Mouse (Mus musculus): Measurements from ENCODE around the gene Kcnab1. TPM values are rescaled to one million over a fixed set of nuclear protein-coding genes. Genes with fewer than 3 reads are reported as not detected.
"Not testable (repeated sequence)": the region's sequence is repeated elsewhere in the genome, so short reads cannot be mapped to it uniquely, and the experiment has no call there.

The Kcnab1 gene
- polyA plus RNA-seq, 1 experiment: 0.35 TPM

DNA sequence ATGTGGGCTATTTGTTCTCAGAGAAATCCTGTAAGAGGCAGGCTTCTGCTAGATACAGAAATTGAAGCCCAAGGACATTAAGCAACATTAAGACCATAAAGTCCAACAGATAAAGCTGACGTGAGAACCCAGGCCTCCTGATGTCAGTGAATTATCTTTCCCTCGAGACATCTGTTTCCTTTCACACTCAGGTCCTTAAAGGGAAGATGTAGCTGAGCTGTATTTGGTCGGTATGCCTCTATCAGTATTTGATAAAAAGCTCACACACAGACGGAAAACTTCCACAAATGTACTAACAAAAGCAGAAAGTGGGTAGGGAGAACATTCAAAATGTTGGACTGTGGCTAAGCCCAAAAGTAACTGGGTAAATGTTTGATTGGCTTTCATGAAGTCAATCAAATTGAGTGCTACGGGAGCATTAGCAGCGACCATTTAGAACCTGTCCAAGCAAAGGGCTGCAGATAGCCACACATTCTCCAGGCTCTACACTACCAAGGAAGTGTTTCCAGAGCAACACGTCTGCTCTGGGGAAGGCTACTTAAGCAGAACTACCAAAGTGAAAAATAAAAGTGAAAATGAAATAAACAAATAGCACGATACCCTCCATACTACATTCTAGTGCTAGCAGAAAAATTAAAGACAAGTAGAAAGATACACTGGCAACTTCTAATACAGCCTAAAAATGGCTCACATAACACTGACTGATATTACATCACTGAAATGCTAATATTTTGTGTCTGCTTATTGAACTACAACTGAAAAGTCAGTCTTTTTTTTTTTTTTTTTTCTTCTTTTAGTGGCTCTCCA is 251.2 kb downstream of the Kcnab1 start:
- WGBS: 63% methylated on average over 8 of the region's 8 CpGs
- DNase-seq (ENCODE audit: low read depth, low spot score): no peak

GRCm38 (mm10) chr3:65363438-65363837 is 254.3 kb downstream of the Kcnab1 start:
- WGBS: 78% methylated on average over 1 of the region's 1 CpGs
- DNase-seq (ENCODE audit: low read depth, low spot score): no peak

DNA sequence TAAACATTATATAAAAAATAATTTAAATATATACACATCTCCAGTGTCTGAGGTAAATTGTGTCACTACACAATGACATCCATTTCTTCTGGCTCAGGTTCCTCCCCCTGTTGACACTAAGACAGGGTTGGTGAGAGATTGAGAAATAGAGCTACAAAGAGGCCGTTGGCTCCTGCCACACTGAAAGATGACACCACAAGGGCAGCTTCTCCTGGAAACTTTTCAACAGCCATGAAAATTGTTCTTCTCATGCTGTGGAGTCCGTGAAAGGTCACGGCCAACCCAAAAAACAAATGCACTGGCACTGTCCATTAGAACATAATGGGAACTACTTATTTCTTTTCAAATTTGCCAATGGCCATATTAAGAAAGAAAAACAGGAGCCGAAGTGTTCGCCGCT is 256.0 kb downstream of the Kcnab1 start:
- no peak for DNase-seq (ENCODE audit: low read depth, low spot score)
- WGBS: 76% methylated on average over 6 of the region's 6 CpGs

GRCm38 (mm10) chr3:65365921-65366710 is 256.9 kb downstream of the Kcnab1 start:
- DNase-seq (ENCODE audit: low read depth, low spot score): no peak

GRCm38 (mm10) chr3:65367944-65368343 is 258.8 kb downstream of the Kcnab1 start:
- no peak for DNase-seq (ENCODE audit: low read depth, low spot score)
- WGBS: 75% methylated on average over 4 of the region's 4 CpGs

More at GRCm38 (mm10) chr3:65365921-65366710, 256.9 kb downstream of the Kcnab1 start:
- 65% methylated on average over 10 of the region's 10 CpGs for WGBS

DNA sequence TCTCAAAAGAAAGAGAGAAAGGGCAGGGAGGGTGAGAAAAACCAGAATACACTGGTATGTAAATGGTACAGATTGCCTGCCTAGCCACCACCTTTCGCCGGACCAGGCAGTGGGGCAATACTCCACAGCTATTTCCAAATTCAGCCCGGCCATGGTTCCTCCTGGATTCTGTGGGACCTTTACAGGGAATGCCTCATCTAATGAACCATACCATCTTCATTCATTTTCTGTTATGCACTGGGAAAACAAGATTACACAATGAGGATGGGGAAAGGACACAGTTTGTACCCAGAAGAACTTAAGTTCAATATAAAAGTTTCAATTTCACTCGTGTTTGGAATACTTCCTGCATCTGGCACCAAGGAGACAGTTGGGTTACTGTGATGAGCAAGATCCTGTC is 263.4 kb downstream of the Kcnab1 start:
- WGBS: 77% methylated on average over 4 of the region's 4 CpGs
- no peak for DNase-seq (ENCODE audit: low read depth, low spot score)

GRCm38 (mm10) chr3:65373594-65374182 is 264.5 kb downstream of the Kcnab1 start:
- no peak for DNase-seq (ENCODE audit: low read depth, low spot score)
- WGBS: 77% methylated on average over 5 of the region's 5 CpGs

DNA sequence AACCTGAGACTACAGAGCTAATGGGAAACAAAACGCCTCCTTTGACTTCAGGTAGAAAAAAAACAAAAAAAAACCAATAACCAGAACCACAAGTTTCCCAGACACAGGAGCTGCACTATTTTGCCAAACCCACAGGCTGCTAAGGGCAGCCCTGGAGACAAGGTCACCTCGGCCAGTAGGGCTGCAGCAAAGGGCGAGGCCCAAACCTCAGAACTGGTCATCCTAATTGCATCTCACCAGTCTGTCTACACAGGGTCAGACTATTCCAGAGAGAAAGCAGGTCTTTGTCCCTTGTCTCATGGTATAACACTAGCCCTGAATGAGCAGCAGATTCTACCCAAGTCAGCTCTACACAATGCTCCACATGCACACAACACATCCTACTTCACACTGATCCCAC is 265.5 kb downstream of the Kcnab1 start:
- no peak for DNase-seq (ENCODE audit: low read depth, low spot score)
- 75% methylated on average over 3 of the region's 3 CpGs for WGBS

DNA sequence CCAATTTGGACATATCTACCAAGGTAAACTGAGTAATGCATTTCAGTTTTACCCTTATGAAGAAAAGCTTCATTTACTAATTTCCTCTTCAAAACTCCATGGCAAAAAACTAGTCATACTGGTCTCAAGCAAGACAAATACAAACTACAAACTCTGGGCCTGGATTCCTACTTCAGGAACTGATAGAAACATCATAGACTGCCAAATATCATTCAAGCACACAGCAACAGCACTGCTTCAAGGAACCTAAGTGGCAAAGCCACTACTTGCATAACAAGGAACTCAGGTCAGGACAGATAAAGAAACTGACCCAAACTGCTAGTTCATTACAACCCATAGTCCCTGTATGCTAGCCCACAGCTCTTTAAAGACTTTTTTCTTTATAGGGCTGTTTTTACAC is 269.5 kb downstream of the Kcnab1 start:
- DNase-seq (ENCODE audit: low read depth, low spot score): no peak

DNA sequence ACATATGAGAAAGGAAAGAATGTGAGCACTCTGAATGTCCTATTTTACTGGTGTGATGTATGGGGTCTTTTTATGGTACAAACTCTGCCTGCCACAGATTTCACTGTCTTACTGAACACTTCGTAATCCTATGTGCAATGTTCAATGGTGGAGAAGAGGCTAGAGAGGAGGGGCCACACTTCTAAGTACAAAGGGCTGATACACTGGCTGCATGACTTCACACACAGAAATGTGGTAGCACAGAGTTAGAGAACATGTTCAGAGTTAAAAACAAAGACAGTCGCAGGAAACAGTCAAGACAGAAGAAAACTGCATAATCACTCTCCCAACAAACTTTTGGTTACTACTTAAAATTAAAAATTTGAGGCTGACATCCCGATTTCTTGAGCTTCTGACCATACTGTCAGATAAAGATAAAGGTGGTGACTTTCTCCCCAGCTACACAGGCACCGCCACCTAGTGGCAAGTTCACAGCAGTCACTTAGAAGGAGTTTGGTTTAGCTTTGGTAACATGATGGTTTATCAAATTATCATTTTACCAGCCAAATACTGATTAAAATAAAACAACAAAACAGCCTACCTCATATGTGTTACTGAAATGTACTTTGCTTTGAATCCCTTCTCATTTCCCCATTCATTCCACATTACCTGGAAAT is 270.8 kb downstream of the Kcnab1 start:
- WGBS: 66% methylated on average over 4 of the region's 4 CpGs
- peak; percentile 13 for DNase-seq (ENCODE audit: low read depth, low spot score)

- 93% methylated on average over 4 of the region's 4 CpGs for WGBS
- DNase-seq (ENCODE audit: low read depth, low spot score): no peak
These were observed 271.9 kb downstream of the Kcnab1 start for GRCm38 (mm10) chr3:65381094-65381493.

DNA sequence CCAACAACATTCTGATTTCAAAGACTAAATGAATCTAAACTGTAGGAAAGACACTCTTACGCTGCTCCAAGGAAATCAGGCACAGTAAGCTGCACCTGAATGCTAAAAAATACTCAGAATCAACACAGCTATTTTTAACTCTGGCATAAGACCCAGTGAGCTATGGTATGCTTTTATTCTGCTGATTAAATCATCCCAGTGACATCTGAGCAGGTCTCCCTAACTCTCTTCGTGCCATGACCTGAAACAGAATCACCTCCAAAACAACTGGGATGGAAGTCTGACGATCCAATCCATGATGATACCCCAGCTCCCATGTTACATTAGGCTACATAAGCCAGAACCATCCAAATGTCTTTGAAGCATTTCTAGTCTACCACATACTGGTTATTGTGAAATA is 275.2 kb downstream of the Kcnab1 start:
- WGBS: 88% methylated on average over 3 of the region's 3 CpGs
- no peak for DNase-seq (ENCODE audit: low read depth, low spot score)

DNA sequence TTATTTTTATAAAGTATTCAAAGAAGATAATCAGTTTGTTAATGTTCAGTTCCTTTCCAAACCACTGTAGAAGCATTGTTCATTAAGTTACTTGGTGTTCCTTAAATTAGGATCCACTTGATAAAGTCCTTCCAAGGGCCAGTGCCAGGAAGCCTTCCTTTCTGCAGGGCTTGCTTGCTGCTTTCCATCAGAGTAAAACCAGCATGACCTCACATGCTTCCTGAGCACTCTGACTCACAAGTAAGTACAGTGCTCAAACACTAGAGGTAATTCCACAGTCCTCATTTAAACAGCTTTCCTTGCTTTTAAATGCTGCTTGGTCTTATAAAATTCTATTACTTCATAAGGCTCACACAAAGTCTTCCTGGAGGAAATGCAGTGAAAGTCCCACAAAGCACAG is 276.6 kb downstream of the Kcnab1 start:
- no peak for DNase-seq (ENCODE audit: low read depth, low spot score)

DNA sequence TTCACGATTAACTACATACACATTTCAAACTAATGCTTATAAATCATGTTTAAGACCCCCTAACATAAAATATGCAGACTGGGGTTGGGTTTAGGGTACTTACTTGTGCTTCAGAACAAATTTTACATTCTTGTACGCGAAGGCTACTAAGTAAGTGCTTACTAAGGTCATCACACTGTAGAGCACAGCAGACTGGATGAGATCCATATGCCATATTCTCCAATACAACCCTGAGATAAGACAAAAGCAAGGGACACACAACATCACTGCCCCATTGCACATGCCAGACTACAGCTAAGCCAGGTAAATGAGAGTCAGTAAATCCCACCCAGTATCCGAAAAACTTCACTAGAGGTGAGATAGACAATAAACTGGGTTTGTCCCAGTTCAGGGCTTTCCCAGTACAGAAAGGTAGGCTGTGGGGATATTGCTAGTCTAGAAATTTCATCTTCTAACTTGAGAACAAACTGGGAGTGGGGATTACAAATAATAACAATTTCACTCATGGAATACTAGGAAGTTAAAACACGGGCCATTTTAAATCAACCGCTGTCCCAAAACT is 282.1 kb downstream of the Kcnab1 start:
- 29% methylated on average over 6 of the region's 6 CpGs for WGBS
- no peak for DNase-seq (ENCODE audit: low read depth, low spot score)

DNA sequence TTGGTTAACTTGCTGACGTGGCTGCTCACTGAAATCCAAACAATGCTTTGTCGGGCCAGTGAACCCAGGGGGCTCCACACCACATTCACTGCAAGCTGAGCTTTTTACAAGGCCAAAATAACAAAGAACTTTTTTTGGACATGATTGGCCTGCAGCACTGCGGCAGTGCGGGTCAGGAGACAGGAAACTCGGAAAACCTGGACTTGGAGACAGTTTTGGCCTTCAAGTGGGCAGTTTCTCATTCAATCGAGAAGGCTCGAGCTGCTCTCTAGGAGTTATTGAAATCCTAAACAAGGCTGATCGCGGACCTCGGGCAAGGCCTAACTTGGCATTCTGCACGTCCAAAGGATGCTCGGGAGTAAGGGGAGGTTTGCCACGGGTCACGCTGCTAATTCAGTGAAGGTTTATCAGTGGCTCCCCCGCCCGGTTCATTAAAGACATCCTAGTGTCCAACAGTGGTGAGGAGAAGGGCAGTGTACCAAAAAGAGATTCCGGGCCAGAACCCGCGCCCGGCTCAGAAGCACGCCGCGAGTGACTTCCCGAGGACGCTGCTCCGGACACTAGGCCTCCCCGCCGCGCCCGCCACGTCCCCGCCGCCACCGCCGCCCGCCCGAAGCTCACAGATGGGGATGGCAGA is 282.7 kb downstream of the Kcnab1 start:
- DNase-seq (ENCODE audit: low read depth, low spot score): peak; percentile 14
- under 1% methylated on average over 37 of the region's 37 CpGs for WGBS

- WGBS: under 1% methylated on average over 36 of the region's 36 CpGs
These were observed 283.2 kb downstream of the Kcnab1 start, which contains the start of gene Ssr3 for GRCm38 (mm10) chr3:65392421-65392817. Ssr3 (minus strand) TSS chr3:65392623.

DNA sequence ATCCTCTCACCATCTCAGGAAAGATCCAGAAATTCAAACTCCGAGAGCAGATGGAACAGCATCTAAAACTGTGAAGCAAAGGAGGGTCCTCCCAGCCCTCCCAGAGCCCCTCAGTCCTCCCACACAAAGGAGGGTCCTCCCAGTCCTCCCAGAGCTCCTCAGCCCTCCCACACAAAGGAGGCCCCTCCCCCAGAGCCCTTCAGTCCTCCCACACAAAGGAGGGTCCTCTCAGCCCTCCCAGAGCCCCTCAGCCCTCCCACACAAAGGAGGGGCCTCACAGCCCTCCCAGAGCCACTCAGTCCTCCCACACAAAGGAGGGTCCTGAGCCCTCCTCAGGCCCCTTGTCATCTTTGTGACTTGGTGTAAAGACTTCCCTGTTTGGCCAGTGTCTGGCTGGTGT is 285.9 kb downstream of the Kcnab1 start:
- WGBS: 90% methylated on average over 1 of the region's 1 CpGs
- not testable (repeated sequence) for DNase-seq (ENCODE audit: low read depth, low spot score)

More at GRCm38 (mm10) chr3:65392421-65392817, 283.2 kb downstream of the Kcnab1 start, which contains the start of gene Ssr3:
- peak; percentile 88 for DNase-seq (ENCODE audit: low read depth, low spot score)

GRCm38 (mm10) chr3:65396835-65397504 is 287.8 kb downstream of the Kcnab1 start:
- no peak for DNase-seq (ENCODE audit: low read depth, low spot score)
- 66% methylated on average over 4 of the region's 4 CpGs for WGBS

DNA sequence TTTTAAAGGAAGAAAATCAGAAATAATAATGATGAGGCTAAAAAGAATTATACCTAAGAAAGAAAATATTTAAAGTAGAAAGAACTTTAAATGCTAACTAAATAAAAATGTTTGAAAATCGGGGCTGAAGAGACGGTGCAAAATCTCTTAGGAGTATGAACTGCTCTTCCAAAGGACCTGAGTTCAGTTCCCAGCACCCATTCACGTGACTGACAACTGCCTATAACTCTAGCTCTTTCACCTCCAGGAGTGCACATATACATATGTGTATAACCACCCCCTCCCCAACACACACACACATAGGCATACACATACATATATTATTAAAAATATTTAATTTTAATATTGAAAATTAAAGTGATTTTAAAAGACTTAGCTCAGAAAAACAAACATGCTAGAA is 288.4 kb downstream of the Kcnab1 start:
- WGBS: 93% methylated on average over 3 of the region's 3 CpGs
- DNase-seq (ENCODE audit: low read depth, low spot score): no peak
